Mouse (Mus musculus) intestine, postnatal 0 days (tissue): Measurements from ENCODE around the gene Cacnb3. TPM values are rescaled to one million over a fixed set of nuclear protein-coding genes. Genes with fewer than 3 reads are reported as not detected.
A peak's percentile ranks its signal among the peaks of the same experiment; 100 is the strongest.

ENCODE experiments used
- ATAC-seq: fragments of 200-750 bp; cut with Nextera tagmentation; 2 replicates; pipeline ENCODE4 v1.8.0; 2017; ENCODE audit warnings: mild to moderate bottlenecking, moderate TSS enrichment, moderate library complexity
- H3K27ac ChIP-seq: fragments of 300-500 bp; sonication (generic); 2 replicates; pipeline ENCODE4 v1.5.1; 2014; ENCODE audit warnings: mild to moderate bottlenecking, low read depth, low read length, moderate library complexity
- H3K27me3 ChIP-seq: fragments of 300-500 bp; sonication (generic); replicated peaks from 2 replicates; pipeline ENCODE4 v1.6.1; 2014; ENCODE audit warnings: low read length, mixed read lengths; ENCODE audit not compliant: control insufficient read depth, insufficient read depth
- H3K36me3 ChIP-seq: fragments of 300-500 bp; sonication (generic); 2 replicates; pipeline ENCODE4 v1.6.1; 2014; ENCODE audit warnings: mild to moderate bottlenecking, moderate library complexity; ENCODE audit not compliant: control insufficient read depth, insufficient read depth
- H3K4me1 ChIP-seq: fragments of 300-500 bp; sonication (generic); replicated peaks from 2 replicates; pipeline ENCODE4 v1.6.1; 2014; ENCODE audit warnings: antibody characterized with exemption, low read length, mixed read lengths; ENCODE audit not compliant: control insufficient read depth, insufficient read depth
- H3K4me2 ChIP-seq: fragments of 300-500 bp; sonication (generic); replicated peaks from 2 replicates; pipeline ENCODE4 v1.6.1; 2014; ENCODE audit warnings: low read depth, mild to moderate bottlenecking, moderate library complexity
- H3K4me3 ChIP-seq: fragments of 300-500 bp; sonication (generic); 2 replicates; pipeline ENCODE4 v1.5.1; 2014; ENCODE audit warnings: low read depth, low read length
- H3K9ac ChIP-seq: fragments of 300-500 bp; sonication (generic); 2 replicates; pipeline ENCODE4 v1.6.1; 2014; ENCODE audit warnings: mild to moderate bottlenecking, low read depth, low read length
- H3K9me3 ChIP-seq: fragments of 300-500 bp; sonication (generic); 2 replicates; pipeline ENCODE4 v1.6.1; 2016; ENCODE audit warnings: mixed run types; ENCODE audit not compliant: control insufficient read depth
- CTCF ChIP-seq: sonication (generic); IDR thresholded peaks from 2 replicates; pipeline ENCODE4 v1.5.1; 2016; ENCODE audit warnings: low read depth, mild to moderate bottlenecking, control low read depth, antibody characterized with exemption, moderate library complexity
- WGBS: fragments of 180-500 bp; shearing (Covaris S2); extraction: QIAGEN DNeasy Blood & Tissue Kit; methylation state at CpG from one replicate; pipeline ENCODE4 v1.1.7; 2014; 5-methylcytosine and 5-hydroxymethylcytosine counted together
- polyA plus RNA-seq: library from polyadenylated mRNA; unstranded; fragments of >200 nt; fragmentation: Nextera tagmentation; extraction: Ambion mirVana; gene quantifications from 2 replicates; pipeline ENCODE4 v1.2.1, GENCODE M21; 2015

The Cacnb3 gene
- polyA plus RNA-seq, 1 experiment from 2014 or later = 10.3 TPM

DNA sequence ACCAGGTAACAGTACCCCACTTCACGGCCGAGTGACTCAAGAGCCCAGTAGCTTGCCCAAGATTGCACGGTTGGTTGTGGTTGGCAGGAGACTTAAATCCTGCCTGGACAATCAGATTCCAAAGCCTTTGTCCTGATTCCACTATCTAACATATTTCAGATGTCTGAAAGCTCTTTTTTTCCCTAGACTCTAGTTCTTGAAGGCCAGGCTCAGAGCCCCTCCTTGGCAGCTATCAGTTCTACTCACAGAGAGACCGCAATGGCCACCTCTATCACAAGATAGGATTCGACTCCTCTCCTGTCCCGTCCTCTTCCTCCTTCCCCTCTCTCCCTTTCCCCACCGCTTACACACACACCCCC lies 28.8 kb upstream of the Cacnb3 start:
- ATAC-seq = no peak
- no peak for TF ChIP-seq CTCF
- Histone ChIP-seq H3K27me3 (no peaks in the 10 kb centered on the region), H3K4me1 (peaks cover 6% of the 10 kb centered on the region), H3K9ac (0 out of 2 replicates have a peak overlapping the region, but pooled peaks have one; percentile 34), H3K9me3 (no peaks in the 10 kb centered on the region), H3K4me2 (peak overlapping the region; percentile 65), H3K27ac (0 out of 2 replicates have a peak overlapping the region, but pooled peaks have one; percentile 29), H3K4me3 (peak overlapping the region; percentile 27), H3K36me3 (peaks cover 66% of the 10 kb centered on the region)
- 54% methylated on average over 7 of the region's 7 CpGs for WGBS

- peaks cover 61% of the 10 kb centered on the region for H3K36me3 ChIP-seq
- peak overlapping the region; percentile 65 for H3K4me2 ChIP-seq
- peak; percentile 32; the same call in 1 of the 2 replicates for ATAC-seq
- H3K4me3 ChIP-seq = peak overlapping the region; percentile 27
- H3K9me3 ChIP-seq = no peaks in the 10 kb centered on the region
- H3K4me1 ChIP-seq = peaks cover 9% of the 10 kb centered on the region
- no peak for TF ChIP-seq CTCF
- peak overlapping the region; percentile 29 for H3K27ac ChIP-seq
- WGBS = 24% methylated on average over 13 of the region's 13 CpGs
- peak overlapping the region; percentile 34 for H3K9ac ChIP-seq
- no peaks in the 10 kb centered on the region for H3K27me3 ChIP-seq
These were observed 28.3 kb upstream of the Cacnb3 start for GRCm38 (mm10) chr15:98602191-98602881.

DNA sequence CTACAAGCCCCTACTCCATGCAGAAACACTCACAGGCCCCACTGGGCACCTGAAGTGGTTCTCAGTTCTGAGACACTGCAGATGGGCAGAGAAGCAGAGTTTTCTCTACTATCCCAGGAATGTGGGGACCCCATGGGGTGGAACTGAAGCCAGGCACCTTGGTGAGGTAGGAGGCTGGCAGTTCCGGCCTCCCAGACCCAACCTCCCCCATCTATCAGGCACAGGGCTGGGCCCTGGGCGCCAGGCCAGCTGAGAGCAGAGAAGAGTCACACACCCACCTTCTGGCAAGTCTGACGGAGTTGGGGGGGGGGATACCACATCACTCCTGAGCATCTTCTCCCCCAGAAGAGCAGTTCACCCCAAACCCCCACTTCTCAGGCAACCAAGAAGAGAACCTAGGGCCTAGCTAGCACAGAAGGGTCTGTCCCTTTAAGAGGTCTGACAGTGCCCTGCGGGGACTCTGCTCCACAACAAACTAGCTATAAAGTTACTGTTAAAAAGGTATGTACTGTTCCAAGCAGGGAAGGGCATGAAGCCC lies 27.6 kb upstream of the Cacnb3 start:
- H3K9me3 ChIP-seq = no peaks in the 10 kb centered on the region
- H3K4me2 ChIP-seq = peak overlapping the region; percentile 65
- ATAC-seq = peak; percentile 22; the same call in 1 of the 2 replicates
- peaks cover 9% of the 10 kb centered on the region for H3K4me1 ChIP-seq
- TF ChIP-seq CTCF = 0 out of 2 replicates have a peak, but pooled peaks have one; percentile 1
- H3K9ac ChIP-seq = peak overlapping the region; percentile 34; the same call in 1 of the 2 replicates
- WGBS = 16% methylated on average over 4 of the region's 4 CpGs
- H3K4me3 ChIP-seq = peak overlapping the region; percentile 27
- no peaks in the 10 kb centered on the region for H3K27me3 ChIP-seq
- peak overlapping the region; percentile 29 for H3K27ac ChIP-seq
- peaks cover 55% of the 10 kb centered on the region for H3K36me3 ChIP-seq

DNA sequence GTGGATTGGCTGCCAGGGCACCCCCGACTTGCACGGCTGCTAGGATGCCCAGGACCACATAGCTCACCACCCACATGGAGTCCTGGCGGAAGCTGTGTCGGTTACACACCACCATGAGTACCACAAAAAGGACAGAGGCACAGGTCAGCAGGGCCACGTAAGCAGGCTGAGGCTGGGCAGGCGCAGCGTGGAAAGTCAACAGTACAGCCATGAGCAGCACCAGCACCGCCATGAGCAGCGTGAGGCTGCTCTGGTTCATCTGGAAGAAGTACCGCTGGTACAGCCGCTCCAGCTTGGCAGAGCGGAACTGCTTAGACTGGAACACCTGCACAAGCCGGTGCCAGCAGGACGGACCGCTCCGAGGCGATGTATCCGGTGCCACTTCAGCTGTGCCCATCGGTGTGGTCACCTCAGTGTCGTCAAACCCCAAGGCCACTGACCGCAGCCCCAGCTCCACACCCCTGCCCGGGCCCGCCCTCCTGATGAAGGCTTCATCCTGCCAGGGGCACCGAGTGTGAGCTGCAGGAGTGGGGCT lies 26.5 kb upstream of the Cacnb3 start:
- ATAC-seq = no peak
- Histone ChIP-seq H3K9me3 (no peaks in the 10 kb centered on the region), H3K4me1 (peaks cover 9% of the 10 kb centered on the region), H3K9ac (no peak overlapping the region), H3K4me3 (no peak overlapping the region), H3K4me2 (peak overlapping the region; percentile 65), H3K27me3 (no peaks in the 10 kb centered on the region), H3K27ac (0 out of 2 replicates have a peak overlapping the region, but pooled peaks have one; percentile 7), H3K36me3 (peaks cover 43% of the 10 kb centered on the region)
- 84% methylated on average over 24 of the region's 24 CpGs for WGBS
- no peak for TF ChIP-seq CTCF

GRCm38 (mm10) chr15:98606051-98606536 lies 24.5 kb upstream of the Cacnb3 start:
- Histone ChIP-seq H3K4me2 (peak overlapping the region; percentile 78), H3K9ac (no peak overlapping the region), H3K27me3 (no peaks in the 10 kb centered on the region), H3K4me3 (peak overlapping the region; percentile 86), H3K4me1 (peaks cover 9% of the 10 kb centered on the region), H3K36me3 (peaks cover 25% of the 10 kb centered on the region), H3K27ac (peak overlapping the region; percentile 37; the same call in 1 of the 2 replicates), H3K9me3 (no peaks in the 10 kb centered on the region)
- WGBS = 41% methylated on average over 12 of the region's 12 CpGs
- no peak for ATAC-seq
- TF ChIP-seq CTCF = no peak

GRCm38 (mm10) chr15:98606739-98607138 lies 23.9 kb upstream of the Cacnb3 start:
- H3K9ac ChIP-seq = no peak overlapping the region
- peaks cover 9% of the 10 kb centered on the region for H3K4me1 ChIP-seq

More at GRCm38 (mm10) chr15:98606739-98607138, 23.9 kb upstream of the Cacnb3 start:
- 45% methylated on average over 9 of the region's 9 CpGs for WGBS
- no peak for TF ChIP-seq CTCF
- H3K4me3 ChIP-seq = peak overlapping the region; percentile 86
- H3K4me2 ChIP-seq = peak overlapping the region; percentile 78
- H3K36me3 ChIP-seq = peaks cover 20% of the 10 kb centered on the region
- H3K9me3 ChIP-seq = no peaks in the 10 kb centered on the region
- H3K27ac ChIP-seq = 0 out of 2 replicates have a peak overlapping the region, but pooled peaks have one; percentile 9
- no peak for ATAC-seq
- no peaks in the 10 kb centered on the region for H3K27me3 ChIP-seq
